Mouse (Mus musculus) kidney, embryonic 16.5 days (tissue): Measurements from ENCODE around the gene Nanos2. TPM values are rescaled to one million over a fixed set of nuclear protein-coding genes. Genes with fewer than 3 reads are reported as not detected.
A peak's percentile ranks its signal among the peaks of the same experiment; 100 is the strongest.

Experiments
- ATAC-seq: fragments of 200-750 bp; cut with Nextera tagmentation; 2 replicates; pipeline ENCODE4 v1.8.0; 2017; ENCODE audit warnings: moderate TSS enrichment; ENCODE audit not compliant: low FRiP score, low TSS enrichment
- H3K27ac ChIP-seq: fragments of 300-500 bp; sonication (generic); 2 replicates; pipeline ENCODE4 v1.5.1; 2014; ENCODE audit warnings: low read length
- H3K27me3 ChIP-seq: fragments of 300-500 bp; sonication (generic); 2 replicates; pipeline ENCODE4 v1.6.1; 2014; ENCODE audit warnings: low read length, control low read depth, mixed read lengths; ENCODE audit not compliant: insufficient read depth
- H3K36me3 ChIP-seq: fragments of 300-500 bp; sonication (generic); 2 replicates; pipeline ENCODE4 v1.6.1; 2014; ENCODE audit warnings: low read length, control low read depth, mixed read lengths; ENCODE audit not compliant: insufficient read depth
- H3K4me1 ChIP-seq: fragments of 300-500 bp; sonication (generic); 2 replicates; pipeline ENCODE4 v1.6.1; 2014; ENCODE audit warnings: low read length, control low read depth, mixed read lengths; ENCODE audit not compliant: insufficient read depth
- H3K4me2 ChIP-seq: fragments of 300-500 bp; sonication (generic); replicated peaks from 2 replicates; pipeline ENCODE4 v1.6.1; 2014; ENCODE audit warnings: low read depth, low read length
- H3K4me3 ChIP-seq: fragments of 300-500 bp; sonication (generic); 2 replicates; pipeline ENCODE4 v1.5.1; 2014; ENCODE audit warnings: mild to moderate bottlenecking, low read length
- H3K9ac ChIP-seq: fragments of 300-500 bp; sonication (generic); replicated peaks from 2 replicates; pipeline ENCODE4 v1.6.1; 2014; ENCODE audit warnings: low read length
- H3K9me3 ChIP-seq: fragments of 300-500 bp; sonication (generic); 2 replicates; pipeline ENCODE4 v1.6.1; 2016; ENCODE audit warnings: low read length, control low read depth
- WGBS: fragments of 180-500 bp; shearing (Covaris S2); extraction: QIAGEN DNeasy Blood & Tissue Kit; methylation state at CpG from one replicate; pipeline ENCODE4 v1.1.7; 2014; 5-methylcytosine and 5-hydroxymethylcytosine counted together
- polyA plus RNA-seq: library from polyadenylated mRNA; unstranded; fragments of >200 nt; fragmentation: Nextera tagmentation; extraction: Ambion mirVana; gene quantifications from 2 replicates; pipeline ENCODE4 v1.2.1, GENCODE M21; 2015

Nanos2 gene
- not detected in 2 replicates for polyA plus RNA-seq

GRCm38 (mm10) chr7:18987100-18987499, at the start of gene Nanos2:
TSS of gene Nanos2 (plus strand) at chr7:18987400.
- H3K9me3 ChIP-seq = no peaks in the 10 kb centered on the region
- H3K4me1 ChIP-seq = peaks cover 17% of the 10 kb centered on the region
- H3K27me3 ChIP-seq = 0 out of 2 replicates have a peak, but pooled peaks cover 12% of the 10 kb centered on the region
- H3K27ac ChIP-seq = no peak within 1 kb of the TSS
- ATAC-seq = no peak
- no peaks in the 10 kb centered on the region for H3K36me3 ChIP-seq
- no peak within 1 kb of the TSS for H3K9ac ChIP-seq
- 37% methylated on average over 2 of the region's 2 CpGs for WGBS
- no peak within 1 kb of the TSS for H3K4me2 ChIP-seq
- H3K4me3 ChIP-seq = no peak within 1 kb of the TSS

DNA sequence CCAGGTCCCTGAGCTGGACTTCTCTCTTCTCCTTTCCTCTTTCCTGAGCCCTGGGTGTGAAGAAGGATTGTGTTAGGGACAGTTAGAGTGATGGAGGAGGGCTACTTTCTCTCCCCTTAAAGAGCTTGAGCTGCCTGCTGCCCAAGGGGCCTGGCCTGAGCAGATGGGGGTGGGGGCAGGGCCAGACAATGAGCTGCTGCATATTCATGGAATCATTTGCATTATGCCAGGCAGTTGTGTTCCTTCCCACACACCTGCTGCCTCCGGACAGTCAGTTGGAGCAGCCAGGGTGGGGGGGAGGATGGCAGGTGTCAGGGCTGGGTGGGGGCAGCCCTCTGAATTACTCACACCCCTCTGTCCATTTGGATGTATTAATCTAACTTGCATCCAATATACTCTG, 44.8 kb upstream of the Nanos2 start:
- Histone ChIP-seq H3K36me3 (no peaks in the 10 kb centered on the region), H3K9me3 (no peaks in the 10 kb centered on the region), H3K27me3 (peaks cover 4% of the 10 kb centered on the region; the same call in 1 of the 2 replicates), H3K4me1 (no peaks in the 10 kb centered on the region), H3K27ac (no peak overlapping the region), H3K4me3 (no peak overlapping the region), H3K4me2 (no peak overlapping the region), H3K9ac (no peak overlapping the region)
- WGBS = 38% methylated on average over 1 of the region's 1 CpGs
- ATAC-seq = no peak

- no peak for ATAC-seq
- WGBS = 63% methylated on average over 9 of the region's 9 CpGs
- H3K4me1 ChIP-seq = no peaks in the 10 kb centered on the region
These were observed 44.4 kb upstream of the Nanos2 start for GRCm38 (mm10) chr7:18942815-18943214.

GRCm38 (mm10) chr7:18948151-18948550, 39.0 kb upstream of the Nanos2 start:
- Histone ChIP-seq H3K4me3 (no peak overlapping the region), H3K4me2 (no peak overlapping the region), H3K4me1 (no peaks in the 10 kb centered on the region), H3K9me3 (no peaks in the 10 kb centered on the region), H3K9ac (no peak overlapping the region), H3K27ac (no peak overlapping the region), H3K36me3 (no peaks in the 10 kb centered on the region), H3K27me3 (peaks cover 12% of the 10 kb centered on the region)
- 72% methylated on average over 6 of the region's 6 CpGs for WGBS
- ATAC-seq = peak; percentile 62; the same call in 1 of the 2 replicates

More at GRCm38 (mm10) chr7:18942815-18943214, 44.4 kb upstream of the Nanos2 start:
- Histone ChIP-seq H3K4me2 (no peak overlapping the region), H3K9ac (no peak overlapping the region), H3K27me3 (peaks cover 4% of the 10 kb centered on the region; the same call in 1 of the 2 replicates), H3K36me3 (no peaks in the 10 kb centered on the region), H3K4me3 (no peak overlapping the region), H3K9me3 (no peaks in the 10 kb centered on the region), H3K27ac (no peak overlapping the region)

- H3K27ac ChIP-seq = no peak overlapping the region
- no peak overlapping the region for H3K4me2 ChIP-seq
- WGBS = 42% methylated on average over 12 of the region's 12 CpGs
- H3K9me3 ChIP-seq = no peaks in the 10 kb centered on the region
- H3K9ac ChIP-seq = no peak overlapping the region
- H3K4me3 ChIP-seq = no peak overlapping the region
- ATAC-seq = no peak
- H3K4me1 ChIP-seq = no peaks in the 10 kb centered on the region
- peaks cover 12% of the 10 kb centered on the region for H3K27me3 ChIP-seq
- H3K36me3 ChIP-seq = no peaks in the 10 kb centered on the region
These were observed 37.2 kb upstream of the Nanos2 start for GRCm38 (mm10) chr7:18949781-18950522.

DNA sequence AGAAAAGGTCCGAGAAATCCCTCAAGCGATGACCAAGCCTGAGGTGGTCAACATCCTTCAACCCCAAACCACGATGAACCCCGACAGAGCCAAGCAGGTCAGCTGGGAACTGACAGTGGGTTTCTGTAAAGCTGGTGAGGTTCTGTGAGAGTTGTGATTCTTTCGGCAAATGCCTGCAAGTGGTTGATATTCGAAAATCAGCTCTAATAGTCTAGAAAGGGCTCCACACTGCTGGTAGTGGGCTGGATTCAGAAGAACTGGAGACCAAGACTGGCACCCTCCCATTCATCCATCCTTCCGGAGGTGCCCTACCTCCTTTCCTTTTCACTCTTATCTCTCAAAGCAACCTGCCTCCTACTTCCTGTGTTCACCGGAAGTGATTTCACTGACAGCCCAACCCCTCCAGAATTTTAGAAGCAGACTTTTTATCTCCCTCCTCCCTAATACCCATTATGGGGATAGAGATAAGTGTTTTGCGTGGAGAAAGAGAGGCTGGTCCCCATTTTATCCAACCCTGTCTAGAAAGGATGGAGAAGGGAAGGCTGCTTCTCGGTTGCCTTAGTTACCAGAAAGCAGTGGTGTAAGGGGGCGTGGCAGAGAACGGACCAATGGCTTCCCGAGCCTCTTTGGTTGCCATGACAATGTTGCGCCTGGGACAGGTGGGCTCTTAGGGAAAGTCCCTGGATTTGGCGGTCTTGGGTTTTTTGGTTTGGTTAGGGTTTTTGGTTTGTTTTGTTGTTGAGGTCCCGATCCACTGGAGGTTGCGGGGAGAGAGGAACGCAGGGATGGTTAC, 36.5 kb upstream of the Nanos2 start:
- no peaks in the 10 kb centered on the region for H3K36me3 ChIP-seq
- no peak overlapping the region for H3K27ac ChIP-seq
- H3K27me3 ChIP-seq = peaks cover 12% of the 10 kb centered on the region
- H3K4me2 ChIP-seq = no peak overlapping the region
- ATAC-seq = no peak
- H3K4me3 ChIP-seq = no peak overlapping the region
- H3K9me3 ChIP-seq = no peaks in the 10 kb centered on the region
- no peak overlapping the region for H3K9ac ChIP-seq
- WGBS = 20% methylated on average over 18 of the region's 18 CpGs
- H3K4me1 ChIP-seq = no peaks in the 10 kb centered on the region

DNA sequence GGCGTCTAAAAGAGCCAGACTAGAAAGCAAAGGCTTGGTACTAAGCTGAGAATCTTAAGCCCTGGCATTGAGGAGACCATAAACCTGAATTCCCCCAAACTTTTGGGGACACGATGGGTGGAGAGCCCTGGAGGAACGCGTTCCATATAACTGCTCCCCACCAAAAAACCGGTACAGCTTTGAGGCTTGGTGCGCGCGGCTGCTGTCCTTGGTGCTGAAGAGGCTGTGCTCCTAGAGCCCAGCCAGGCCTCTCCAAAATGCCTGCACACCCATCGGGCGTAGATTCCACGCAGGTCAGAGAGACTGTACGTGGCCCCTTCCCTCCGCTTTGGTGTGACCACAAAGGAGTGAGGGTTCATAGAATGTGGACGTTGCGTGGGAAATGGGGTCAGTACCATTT, 35.8 kb upstream of the Nanos2 start:
- H3K9ac ChIP-seq = no peak overlapping the region
- no peak for ATAC-seq
- no peak overlapping the region for H3K27ac ChIP-seq
- no peaks in the 10 kb centered on the region for H3K36me3 ChIP-seq
- WGBS = 20% methylated on average over 15 of the region's 15 CpGs
- H3K4me1 ChIP-seq = no peaks in the 10 kb centered on the region
- H3K27me3 ChIP-seq = peaks cover 15% of the 10 kb centered on the region
- no peak overlapping the region for H3K4me3 ChIP-seq
- no peaks in the 10 kb centered on the region for H3K9me3 ChIP-seq
- no peak overlapping the region for H3K4me2 ChIP-seq

- peaks cover 17% of the 10 kb centered on the region for H3K4me1 ChIP-seq
- under 1% methylated on average over 86 of the region's 107 CpGs for WGBS
- H3K4me2 ChIP-seq = peak overlapping the region; percentile 98
- H3K4me3 ChIP-seq = peak overlapping the region; percentile 68
- no peaks in the 10 kb centered on the region for H3K36me3 ChIP-seq
- peak overlapping the region; percentile 70 for H3K9ac ChIP-seq
- peaks cover 54% of the 10 kb centered on the region for H3K27me3 ChIP-seq
- H3K27ac ChIP-seq = 0 out of 2 replicates have a peak overlapping the region, but pooled peaks have one; percentile 25
- ATAC-seq = peak; percentile 89
- no peaks in the 10 kb centered on the region for H3K9me3 ChIP-seq
These were observed 29.4 kb upstream of the Nanos2 start for GRCm38 (mm10) chr7:18957569-18958383.

DNA sequence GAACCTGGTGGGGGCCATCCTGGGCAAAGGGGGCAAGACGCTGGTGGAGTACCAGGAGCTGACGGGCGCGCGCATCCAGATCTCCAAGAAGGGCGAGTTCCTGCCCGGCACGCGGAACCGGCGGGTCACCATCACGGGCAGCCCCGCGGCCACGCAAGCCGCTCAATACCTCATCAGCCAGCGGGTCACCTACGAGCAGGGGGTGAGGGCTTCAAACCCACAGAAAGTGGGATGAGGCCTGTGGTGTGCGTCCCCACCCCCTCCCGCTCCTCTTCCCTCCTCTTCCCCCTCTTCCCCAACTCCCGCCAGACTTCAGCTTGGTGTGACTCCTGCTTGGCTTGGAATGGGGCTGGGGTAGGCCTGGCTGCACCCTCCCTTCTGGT, 28.8 kb upstream of the Nanos2 start:
- Histone ChIP-seq H3K9ac (peak overlapping the region; percentile 70), H3K36me3 (no peaks in the 10 kb centered on the region), H3K27ac (no peak overlapping the region), H3K9me3 (no peaks in the 10 kb centered on the region), H3K4me2 (peak overlapping the region; percentile 98), H3K27me3 (peaks cover 60% of the 10 kb centered on the region), H3K4me1 (peaks cover 23% of the 10 kb centered on the region), H3K4me3 (peak overlapping the region; percentile 68)
- peak; percentile 3; the same call in 1 of the 2 replicates for ATAC-seq
- WGBS = 1% methylated on average over 13 of the region's 21 CpGs
